18 mouse cellular contexts compared by ENCODE assay signal in the genomic region with DNA sequence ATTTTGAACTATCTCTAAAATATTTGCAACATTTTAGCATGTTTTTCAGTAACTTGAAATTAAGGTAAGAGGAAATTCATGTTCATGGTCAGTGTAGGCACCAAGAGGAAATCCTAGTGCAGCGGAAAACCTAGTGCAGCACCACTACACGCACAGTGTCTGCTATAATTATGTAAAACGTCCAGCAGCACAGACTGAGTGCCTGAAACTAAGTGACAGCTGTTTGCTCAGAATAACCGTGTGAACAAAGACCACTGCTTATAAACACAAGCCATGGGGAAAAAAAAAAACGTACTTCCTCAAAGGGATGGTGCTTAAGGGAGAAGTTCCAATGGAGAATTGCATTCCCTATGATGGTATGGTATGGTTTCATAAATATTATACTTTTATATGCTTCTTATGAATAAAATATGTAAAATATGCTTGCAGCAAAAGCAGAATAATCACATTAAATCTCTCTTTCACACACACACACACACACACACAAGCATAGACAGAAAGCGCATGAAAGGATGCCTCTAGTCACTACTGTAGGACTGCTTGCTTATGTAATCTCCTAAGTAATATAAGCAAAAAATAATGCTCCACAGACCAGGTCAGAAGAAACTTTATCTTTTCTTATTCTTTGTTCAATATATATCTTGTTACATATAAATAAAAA.
DNase-seq lines count a peak whose midpoint lies in the region; ATAC-seq lines count a peak whose summit lies in the region.
"Had no signal": no experiment of that assay in that cellular context is flagged by ENCODE, and none has a peak within 500 bp of the region (broad histone marks: within the 10 kb centered on the region; RNA-seq: fewer than 3 reads in every experiment).

No protein-coding gene starts in this region.

- no peaks in the 10 kb centered on the region for H3K4me1 ChIP-seq in embryonic facial prominence, embryonic 14.5 days (ENCODE audit: control insufficient read depth, insufficient read depth, low read length)
- H3K4me1 ChIP-seq in hindbrain, embryonic 14.5 days (replicated peaks; ENCODE audit: control insufficient read depth, insufficient read depth, low read length), result no peaks in the 10 kb centered on the region
- no peaks in the 10 kb centered on the region for H3K4me1 ChIP-seq in neural tube, embryonic 14.5 days (ENCODE audit: control insufficient read depth, insufficient read depth, low read length)
- H3K4me1 ChIP-seq: intestine, embryonic 15.5 days; liver, embryonic 13.5 days had no signal

- peak; percentile 77; the same call in 1 of the 2 replicates for ATAC-seq in embryonic facial prominence, embryonic 14.5 days (ENCODE audit: low read depth)
- peak; percentile 57; the same call in 1 of the 2 replicates for ATAC-seq in hindbrain, embryonic 14.5 days (ENCODE audit: low FRiP score)
- peak; percentile 41; the same call in 1 of the 2 replicates for ATAC-seq in neural tube, embryonic 14.5 days (ENCODE audit: low read depth)
- ATAC-seq: intestine, embryonic 15.5 days had no signal

- no peaks in the 10 kb centered on the region for H3K9me3 ChIP-seq in embryonic facial prominence, embryonic 14.5 days (ENCODE audit: control insufficient read depth, low read length)
- H3K9me3 ChIP-seq in hindbrain, embryonic 14.5 days (ENCODE audit: control insufficient read depth, low read length), result no peaks in the 10 kb centered on the region
- no peaks in the 10 kb centered on the region for H3K9me3 ChIP-seq in neural tube, embryonic 14.5 days (ENCODE audit: control insufficient read depth, low read length)
- H3K9me3 ChIP-seq: intestine, embryonic 15.5 days; liver, embryonic 13.5 days had no signal

- no peak overlapping the region for H3K9ac ChIP-seq in embryonic facial prominence, embryonic 14.5 days (ENCODE audit: low read depth, low read length)
- H3K9ac ChIP-seq in hindbrain, embryonic 14.5 days, result no peak overlapping the region
- H3K9ac ChIP-seq in neural tube, embryonic 14.5 days (replicated peaks; ENCODE audit: low read depth, low read length), result no peak overlapping the region
- H3K9ac ChIP-seq: intestine, embryonic 15.5 days; liver, embryonic 13.5 days had no signal

- H3K36me3 ChIP-seq in embryonic facial prominence, embryonic 14.5 days (ENCODE audit: control insufficient read depth, insufficient read depth, low read length), result no peaks in the 10 kb centered on the region
- no peaks in the 10 kb centered on the region for H3K36me3 ChIP-seq in hindbrain, embryonic 14.5 days (replicated peaks; ENCODE audit: control insufficient read depth, insufficient read depth)
- H3K36me3 ChIP-seq in neural tube, embryonic 14.5 days (ENCODE audit: control insufficient read depth, insufficient read depth, low read length), result no peaks in the 10 kb centered on the region
- H3K36me3 ChIP-seq: intestine, embryonic 15.5 days; liver, embryonic 13.5 days had no signal

- peak; percentile 9 for DNase-seq in heart, adult 11 months
- DNase-seq in heart, adult 18-20 months, result no peak
- peak; percentile 55 for DNase-seq in embryonic facial prominence, embryonic 14.5 days (ENCODE audit: low spot score)
- no peak for DNase-seq in hindbrain, embryonic 14.5 days (ENCODE audit: low spot score)
- no peak for DNase-seq in cerebellum, adult 9-11 months
- DNase-seq in adrenal gland, adult 18-20 months (ENCODE audit: low spot score in 2 of 2), result no peak
- DNase-seq: adrenal gland, postnatal 10 days; B cell, adult 2 months; heart, postnatal 14 days; kidney, postnatal 14 days; left cerebral cortex, postnatal 4 days; liver, embryonic 13.5 days; lung, postnatal 14 days; spleen, adult 18-20 months; thymus, postnatal 4 days had no signal

- H3K4me2 ChIP-seq in embryonic facial prominence, embryonic 14.5 days (ENCODE audit: low read depth, low read length), result no peak overlapping the region
- H3K4me2 ChIP-seq in hindbrain, embryonic 14.5 days (replicated peaks), result no peak overlapping the region
- no peak overlapping the region for H3K4me2 ChIP-seq in neural tube, embryonic 14.5 days (ENCODE audit: low read depth, low read length)
- H3K4me2 ChIP-seq: intestine, embryonic 15.5 days; liver, embryonic 13.5 days had no signal

- no peaks in the 10 kb centered on the region for H3K27me3 ChIP-seq in embryonic facial prominence, embryonic 14.5 days (replicated peaks; ENCODE audit: control insufficient read depth, insufficient read depth, low read length)
- H3K27me3 ChIP-seq in hindbrain, embryonic 14.5 days (ENCODE audit: control insufficient read depth, insufficient read depth, low read length), result no peaks in the 10 kb centered on the region
- no peaks in the 10 kb centered on the region for H3K27me3 ChIP-seq in neural tube, embryonic 14.5 days (ENCODE audit: control insufficient read depth, insufficient read depth, low read length)
- H3K27me3 ChIP-seq: intestine, embryonic 15.5 days; liver, embryonic 13.5 days had no signal

- H3K4me3 ChIP-seq in embryonic facial prominence, embryonic 14.5 days (ENCODE audit: low read depth, low read length), result no peak overlapping the region
- no peak overlapping the region for H3K4me3 ChIP-seq in hindbrain, embryonic 14.5 days (replicated peaks; ENCODE audit: low read length)
- no peak overlapping the region for H3K4me3 ChIP-seq in neural tube, embryonic 14.5 days (ENCODE audit: low read depth, low read length)
- H3K4me3 ChIP-seq: intestine, embryonic 15.5 days; liver, embryonic 13.5 days had no signal

- WGBS in embryonic facial prominence, embryonic 14.5 days, result 51% methylated on average over 6 of the region's 6 CpGs
- 42% methylated on average over 6 of the region's 6 CpGs for WGBS in hindbrain, embryonic 14.5 days
- 48% methylated on average over 6 of the region's 6 CpGs for WGBS in neural tube, embryonic 14.5 days

- H3K27ac ChIP-seq in embryonic facial prominence, embryonic 14.5 days (replicated peaks; ENCODE audit: low read depth, low read length), result no peak overlapping the region
- no peak overlapping the region for H3K27ac ChIP-seq in hindbrain, embryonic 14.5 days
- no peak overlapping the region for H3K27ac ChIP-seq in neural tube, embryonic 14.5 days (ENCODE audit: low read depth, low read length)
- H3K27ac ChIP-seq: intestine, embryonic 15.5 days; liver, embryonic 13.5 days; stomach, postnatal 0 days had no signal

Comparison
In these comparisons a context has a peak if more than half of its experiments do, and no peak if none do; other contexts are left out.
1. DNase-seq: peak in heart, adult 11 months (single experiment) and embryonic facial prominence, embryonic 14.5 days (single experiment); none in heart, adult 18-20 months (0 of 2), hindbrain, embryonic 14.5 days (single experiment), cerebellum, adult 9-11 months (single experiment) and adrenal gland, adult 18-20 months (0 of 2).
2. Peak in every context shown above with its lines, with median percentiles within 50 percentile points of each other: ATAC-seq.